Mouse (Mus musculus) stomach, embryonic 14.5 days (tissue): ENCODE data around the gene Inmt. TPM values are rescaled to one million over a fixed set of nuclear protein-coding genes. Genes with fewer than 3 reads are reported as not detected.

Experiments
- ATAC-seq: fragments of 200-750 bp; cut with Nextera tagmentation; 2 replicates; pipeline ENCODE4 v1.8.0; 2017; ENCODE audit warnings: low read depth, moderate TSS enrichment; ENCODE audit not compliant: insufficient number of reproducible peaks, insufficient read depth, low FRiP score
- H3K27ac ChIP-seq: fragments of 300-500 bp; sonication (generic); 2 replicates; pipeline ENCODE4 v1.5.1; 2014; ENCODE audit warnings: mild to moderate bottlenecking, low read length, moderate library complexity, mixed read lengths
- H3K27me3 ChIP-seq: fragments of 300-500 bp; sonication (generic); 2 replicates; pipeline ENCODE4 v1.6.1; 2014; ENCODE audit warnings: low read length, control low read depth, mixed read lengths; ENCODE audit not compliant: control insufficient read depth, insufficient read depth
- H3K36me3 ChIP-seq: fragments of 300-500 bp; sonication (generic); 2 replicates; pipeline ENCODE4 v1.6.1; 2014; ENCODE audit warnings: mild to moderate bottlenecking, control low read depth, low read length, moderate library complexity, mixed read lengths; ENCODE audit not compliant: control insufficient read depth, insufficient read depth
- H3K4me1 ChIP-seq: fragments of 300-500 bp; sonication (generic); 2 replicates; pipeline ENCODE4 v1.6.1; 2014; ENCODE audit warnings: low read length, control low read depth, mixed read lengths; ENCODE audit not compliant: control insufficient read depth, insufficient read depth
- H3K4me2 ChIP-seq: fragments of 300-500 bp; sonication (generic); replicated peaks from 2 replicates; pipeline ENCODE4 v1.6.1; 2014; ENCODE audit warnings: low read depth, low read length, control low read depth
- H3K4me3 ChIP-seq: fragments of 300-500 bp; sonication (generic); 2 replicates; pipeline ENCODE4 v1.5.1; 2014; ENCODE audit warnings: low read depth, low read length, control low read depth
- H3K9ac ChIP-seq: fragments of 300-500 bp; sonication (generic); replicated peaks from 2 replicates; pipeline ENCODE4 v1.6.1; 2014; ENCODE audit warnings: low read depth, mild to moderate bottlenecking, control low read depth, low read length, moderate library complexity, mixed read lengths
- H3K9me3 ChIP-seq: fragments of 300-500 bp; sonication (generic); 2 replicates; pipeline ENCODE4 v1.6.1; 2016; ENCODE audit warnings: low read depth, low read length, control low read depth; ENCODE audit not compliant: control insufficient read depth
- WGBS: fragments of 180-500 bp; shearing (Covaris S2); extraction: QIAGEN DNeasy Blood & Tissue Kit; methylation state at CpG from one replicate; pipeline ENCODE4 v1.1.7; 2014; 5-methylcytosine and 5-hydroxymethylcytosine counted together
- polyA plus RNA-seq: library from polyadenylated mRNA; unstranded; fragments of >200 nt; fragmentation: Nextera tagmentation; extraction: Ambion mirVana; gene quantifications from 2 replicates; pipeline ENCODE4 v1.2.1, GENCODE M21; 2014

The Inmt gene
- polyA plus RNA-seq, 1 experiment from 2014 or later = 0.62 TPM

GRCm38 (mm10) chr6:55128391-55128790, 46.5 kb downstream of the Inmt start:
- no peaks in the 10 kb centered on the region for H3K9me3 ChIP-seq
- H3K36me3 ChIP-seq = no peaks in the 10 kb centered on the region
- H3K4me2 ChIP-seq = no peak overlapping the region
- H3K27me3 ChIP-seq = no peaks in the 10 kb centered on the region
- no peak for ATAC-seq
- no peak overlapping the region for H3K9ac ChIP-seq
- H3K4me1 ChIP-seq = no peaks in the 10 kb centered on the region
- H3K4me3 ChIP-seq = no peak overlapping the region
- H3K27ac ChIP-seq = no peak overlapping the region

- no peaks in the 10 kb centered on the region for H3K27me3 ChIP-seq
- ATAC-seq = no peak
- H3K9ac ChIP-seq = no peak overlapping the region
- no peaks in the 10 kb centered on the region for H3K36me3 ChIP-seq
- no peaks in the 10 kb centered on the region for H3K4me1 ChIP-seq
- H3K4me2 ChIP-seq = no peak overlapping the region
- H3K9me3 ChIP-seq = no peaks in the 10 kb centered on the region
- H3K4me3 ChIP-seq = no peak overlapping the region
- WGBS = 77% methylated on average over 5 of the region's 5 CpGs
- H3K27ac ChIP-seq = no peak overlapping the region
Measured at GRCm38 (mm10) chr6:55126576-55126975, 48.3 kb downstream of the Inmt start.

GRCm38 (mm10) chr6:55123056-55123455, 51.8 kb downstream of the Inmt start:
- no peak overlapping the region for H3K27ac ChIP-seq
- no peak overlapping the region for H3K4me2 ChIP-seq
- H3K9me3 ChIP-seq = no peaks in the 10 kb centered on the region
- no peaks in the 10 kb centered on the region for H3K4me1 ChIP-seq
- H3K4me3 ChIP-seq = no peak overlapping the region
- 37% methylated on average over 4 of the region's 4 CpGs for WGBS
- no peak overlapping the region for H3K9ac ChIP-seq
- 0 out of 2 replicates have a peak, but pooled peaks cover 10% of the 10 kb centered on the region for H3K27me3 ChIP-seq
- ATAC-seq = no peak
- H3K36me3 ChIP-seq = no peaks in the 10 kb centered on the region

Other genes with a start within 250 kb of the Inmt start
- gene Nod1, start 202.4 kb downstream of the Inmt start, polyA plus RNA-seq = 5.6 and 5.9 TPM in 2 replicates
- gene Ggct, start 182.1 kb downstream of the Inmt start, polyA plus RNA-seq = 7.9 and 10.1 TPM in 2 replicates
- gene Gars, start 137.0 kb downstream of the Inmt start, polyA plus RNA-seq = 123 and 138 TPM in 2 replicates
- 0.24 and 0.36 TPM in 2 replicates for gene Crhr2, start 42.0 kb downstream of the Inmt start, polyA plus RNA-seq
- 14.1 and 18.0 TPM in 2 replicates for gene Mindy4, start 28.3 kb upstream of the Inmt start, polyA plus RNA-seq
- 2.6 and 2.8 TPM in 2 replicates for gene Aqp1, start 161.4 kb upstream of the Inmt start, polyA plus RNA-seq
- not detected in 2 replicates for gene Ghrhr, start 201.3 kb upstream of the Inmt start, polyA plus RNA-seq